Mouse (Mus musculus) lung, adult 2 months (tissue): Measurements from ENCODE around the gene Glce. TPM values are rescaled to one million over a fixed set of nuclear protein-coding genes. Genes with fewer than 3 reads are reported as not detected.
A peak's percentile ranks its signal among the peaks of the same experiment; 100 is the strongest.

Source experiments
- DNase-seq: peaks from one replicate; pipeline ENCODE4 v3.0.0; 2022
- H3K4me1 ChIP-seq: fragments of 200-500 bp; 2 replicates; pipeline ENCODE4 v1.6.1; 2011; ENCODE audit warnings: low read length; ENCODE audit not compliant: control insufficient read depth, insufficient read depth
- H3K4me3 ChIP-seq: fragments of 200-500 bp; replicated peaks from 2 replicates; pipeline ENCODE3; 2011; ENCODE audit warnings: low read depth, mild to moderate bottlenecking, control low read depth, low read length; ENCODE audit errors: extremely low read depth
- CTCF ChIP-seq: fragments of 200-500 bp; IDR thresholded peaks from 2 replicates; pipeline ENCODE4 v1.5.1; 2011; ENCODE audit warnings: mild to moderate bottlenecking, low read length, control low read depth; ENCODE audit not compliant: insufficient read depth
- POLR2A ChIP-seq: fragments of 200-500 bp; IDR thresholded peaks from 2 replicates; pipeline ENCODE4 v1.6.1; 2011; ENCODE audit warnings: low read depth, mild to moderate bottlenecking, control low read depth, low read length, borderline replicate concordance; ENCODE audit errors: extremely low read depth
- WGBS: fragments of 180-500 bp; shearing (Covaris S2); methylation state at CpG from one replicate; pipeline ENCODE4 v1.1.7; 2018; 5-methylcytosine and 5-hydroxymethylcytosine counted together
- polyA plus RNA-seq: library from polyadenylated mRNA; depleted of rRNA; stranded (reverse); fragments of >200 nt; gene quantifications from 2 replicates; pipeline ENCODE4 v1.2.3, GENCODE M21; 2012; rRNA removed

Gene Glce
- polyA plus RNA-seq, 1 experiment = 5.6 TPM

GRCm38 (mm10) chr9:62022961-62023680 lies 99.3 kb downstream of the Glce start:
- no peak for DNase-seq
- TF ChIP-seq POLR2A = no peak
- Histone ChIP-seq H3K4me1 (peaks cover 6% of the 10 kb centered on the region; the same call in 1 of the 2 replicates), H3K4me3 (no peak overlapping the region)
- 70% methylated on average over 6 of the region's 6 CpGs for WGBS

- WGBS = 35% methylated on average over 7 of the region's 7 CpGs
- TF ChIP-seq CTCF (no peak), POLR2A (no peak)
- H3K4me3 ChIP-seq = no peak overlapping the region
- 0 out of 2 replicates have a peak, but pooled peaks cover 2% of the 10 kb centered on the region for H3K4me1 ChIP-seq
- DNase-seq = no peak
These were observed 100.8 kb downstream of the Glce start for GRCm38 (mm10) chr9:62021583-62022120.

- TF ChIP-seq CTCF (no peak), POLR2A (no peak)
- H3K4me3 ChIP-seq = no peak overlapping the region
- no peak for DNase-seq
- H3K4me1 ChIP-seq = no peaks in the 10 kb centered on the region
- 68% methylated on average over 7 of the region's 7 CpGs for WGBS
These were observed 102.2 kb downstream of the Glce start for GRCm38 (mm10) chr9:62020259-62020658.

- no peak for DNase-seq
- Histone ChIP-seq H3K4me3 (no peak overlapping the region), H3K4me1 (no peaks in the 10 kb centered on the region)
- TF ChIP-seq CTCF = no peak
- no peak for TF ChIP-seq POLR2A
- 51% methylated on average over 14 of the region's 14 CpGs for WGBS
These were observed 104.0 kb downstream of the Glce start for GRCm38 (mm10) chr9:62018229-62019093.

GRCm38 (mm10) chr9:62017329-62017728 lies 105.1 kb downstream of the Glce start:
- H3K4me1 ChIP-seq = no peaks in the 10 kb centered on the region
- H3K4me3 ChIP-seq = no peak overlapping the region
- 70% methylated on average over 6 of the region's 6 CpGs for WGBS
- no peak for DNase-seq
- TF ChIP-seq POLR2A (no peak), CTCF (no peak)

GRCm38 (mm10) chr9:62015504-62015903 lies 107.0 kb downstream of the Glce start:
- 0 out of 2 replicates have a peak, but pooled peaks have one; percentile 14 for TF ChIP-seq CTCF
- no peak for TF ChIP-seq POLR2A
- H3K4me1 ChIP-seq = no peaks in the 10 kb centered on the region
- no peak for DNase-seq
- H3K4me3 ChIP-seq = no peak overlapping the region
- 56% methylated on average over 3 of the region's 3 CpGs for WGBS

- no peak for DNase-seq
- WGBS = 65% methylated on average over 12 of the region's 12 CpGs
These were observed 108.9 kb downstream of the Glce start for GRCm38 (mm10) chr9:62013316-62014097.

GRCm38 (mm10) chr9:62008360-62008759 lies 114.1 kb downstream of the Glce start:
- H3K4me3 ChIP-seq = no peak overlapping the region
- DNase-seq = no peak
- WGBS = 75% methylated on average over 5 of the region's 5 CpGs
- TF ChIP-seq POLR2A = no peak
- TF ChIP-seq CTCF = no peak
- H3K4me1 ChIP-seq = no peaks in the 10 kb centered on the region

More at GRCm38 (mm10) chr9:62013316-62014097, 108.9 kb downstream of the Glce start:
- H3K4me1 ChIP-seq = no peaks in the 10 kb centered on the region
- no peak for TF ChIP-seq CTCF
- no peak for TF ChIP-seq POLR2A
- H3K4me3 ChIP-seq = no peak overlapping the region

Other genes with a start within 250 kb of the Glce start
- 6,011 and 7,617 TPM in 2 replicates for gene Rplp1, start 208.1 kb downstream of the Glce start, polyA plus RNA-seq
- gene Kif23, start 175.9 kb downstream of the Glce start, polyA plus RNA-seq = 1.7 and 3.0 TPM in 2 replicates
- 1.8 and 12.4 TPM in 2 replicates for gene Paqr5, start 95.8 kb downstream of the Glce start, polyA plus RNA-seq
- gene Spesp1, start 159.6 kb upstream of the Glce start, polyA plus RNA-seq = not detected in 2 replicates
- 28.9 and 58.2 TPM in 2 replicates for gene Anp32a, start 218.6 kb upstream of the Glce start, polyA plus RNA-seq